Mouse (Mus musculus): ENCODE results near the gene Tmsb15b2.

- TF ChIP-seq CTCF (IDR thresholded peaks at IDR 0.05; ENCODE audit: borderline replicate concordance, insufficient read depth, low read depth, low read length) (no peak), POLR2A (IDR thresholded peaks at IDR 0.05; ENCODE audit: borderline replicate concordance, insufficient read depth, low read length) (no peak)
Measured at GRCm38 (mm10) chrX:136991274-136991673, 16.0 kb upstream of the Tmsb15b2 start.
